Mouse (Mus musculus) midbrain, embryonic 13.5 days (tissue): ENCODE measurements around the gene Lhx5. TPM values are rescaled to one million over a fixed set of nuclear protein-coding genes. Genes with fewer than 3 reads are reported as not detected.
A peak's percentile ranks its signal among the peaks of the same experiment; 100 is the strongest.

Source experiments
- ATAC-seq: fragments of 200-750 bp; cut with Nextera tagmentation; 2 replicates; pipeline ENCODE4 v1.8.0; 2017; ENCODE audit warnings: mild to moderate bottlenecking, moderate TSS enrichment, moderate library complexity
- H3K27ac ChIP-seq: fragments of 300-500 bp; sonication (generic); 2 replicates; pipeline ENCODE4 v1.5.1; 2015; ENCODE audit warnings: inconsistent platforms, mild to moderate bottlenecking, moderate library complexity
- H3K27me3 ChIP-seq: fragments of 300-500 bp; sonication (generic); 2 replicates; pipeline ENCODE4 v1.6.1; 2015; ENCODE audit warnings: mild to moderate bottlenecking, inconsistent platforms
- H3K36me3 ChIP-seq: fragments of 300-500 bp; sonication (generic); 2 replicates; pipeline ENCODE4 v1.6.1; 2015; ENCODE audit warnings: mild to moderate bottlenecking, inconsistent platforms
- H3K4me1 ChIP-seq: fragments of 300-500 bp; sonication (generic); replicated peaks from 2 replicates; pipeline ENCODE4 v1.6.1; 2015; ENCODE audit warnings: inconsistent platforms
- H3K4me2 ChIP-seq: fragments of 300-500 bp; sonication (generic); replicated peaks from 2 replicates; pipeline ENCODE4 v1.6.1; 2015; ENCODE audit warnings: moderate library complexity, mild to moderate bottlenecking, inconsistent platforms
- H3K4me3 ChIP-seq: fragments of 300-500 bp; sonication (generic); replicated peaks from 2 replicates; pipeline ENCODE4 v1.5.1; 2015; ENCODE audit warnings: mild to moderate bottlenecking, inconsistent platforms
- H3K9ac ChIP-seq: fragments of 300-500 bp; sonication (generic); replicated peaks from 2 replicates; pipeline ENCODE4 v1.6.1; 2015; ENCODE audit warnings: mild to moderate bottlenecking, inconsistent platforms
- H3K9me3 ChIP-seq: fragments of 300-500 bp; sonication (generic); 2 replicates; pipeline ENCODE4 v1.6.1; 2016; ENCODE audit warnings: mild to moderate bottlenecking, inconsistent platforms
- WGBS: fragments of 180-500 bp; shearing (Covaris S2); methylation state at CpG from one replicate; pipeline ENCODE4 v1.1.7; 2015; 5-methylcytosine and 5-hydroxymethylcytosine counted together
- polyA plus RNA-seq: library from polyadenylated mRNA; unstranded; fragments of >200 nt; fragmentation: Nextera tagmentation; extraction: Ambion mirVana; gene quantifications from 2 replicates; pipeline ENCODE4 v1.2.1, GENCODE M21; 2015

Lhx5 gene
- polyA plus RNA-seq, 1 experiment from 2014 or later, result 55.0 TPM

GRCm38 (mm10) chr5:120468830-120469229 lies 37.3 kb downstream of the Lhx5 start:
- 94% methylated on average over 6 of the region's 6 CpGs for WGBS

DNA sequence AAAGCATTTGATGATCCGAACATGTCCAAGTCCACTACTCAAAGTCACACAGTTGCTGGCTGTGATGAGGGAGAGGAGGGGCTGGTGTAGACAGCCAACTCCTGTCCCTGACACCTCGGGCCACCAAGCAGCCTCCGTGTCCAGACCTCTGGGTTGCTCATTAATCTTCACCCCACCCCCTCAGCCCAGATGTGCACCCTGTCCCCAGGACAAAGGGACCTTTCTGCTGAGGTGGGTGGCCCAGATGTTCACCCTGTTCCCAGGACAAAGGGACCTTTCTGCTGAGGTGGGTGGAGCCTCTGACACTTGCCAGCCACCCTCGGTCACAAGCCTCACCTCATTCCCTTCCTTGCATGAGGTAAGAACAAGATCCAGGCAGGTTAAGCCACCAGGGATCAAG lies 40.0 kb downstream of the Lhx5 start:
- H3K27ac ChIP-seq, result no peak overlapping the region
- 0 out of 2 replicates have a peak, but pooled peaks cover 3% of the 10 kb centered on the region for H3K4me1 ChIP-seq

More at GRCm38 (mm10) chr5:120468830-120469229, 37.3 kb downstream of the Lhx5 start:
- Histone ChIP-seq H3K27ac (no peak overlapping the region), H3K4me2 (no peak overlapping the region), H3K4me3 (no peak overlapping the region), H3K36me3 (no peaks in the 10 kb centered on the region), H3K9ac (no peak overlapping the region), H3K27me3 (no peaks in the 10 kb centered on the region), H3K9me3 (no peaks in the 10 kb centered on the region), H3K4me1 (0 out of 2 replicates have a peak, but pooled peaks cover 3% of the 10 kb centered on the region)
- ATAC-seq, result no peak

DNA sequence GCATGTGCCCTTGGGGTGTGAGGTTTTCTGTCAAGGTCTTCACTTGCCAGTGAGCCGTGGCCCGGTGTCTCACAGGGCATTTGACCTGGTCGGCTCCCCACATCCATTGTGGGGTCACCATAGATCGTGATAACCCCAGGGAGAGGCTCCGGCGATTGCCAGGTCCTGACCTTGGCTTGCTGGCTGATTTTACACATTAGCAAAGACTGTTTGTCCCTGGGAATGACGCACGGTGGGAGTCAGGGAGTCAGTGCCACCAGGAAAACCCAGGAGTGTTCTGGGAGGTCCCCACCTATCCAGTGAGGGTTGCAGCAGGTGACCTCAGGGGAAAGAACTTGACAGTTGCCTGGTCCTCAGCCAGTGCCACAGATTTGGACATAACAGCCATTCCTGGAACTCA lies 41.3 kb downstream of the Lhx5 start, which contains the start of gene Sdsl:
Gene Sdsl (minus strand): TSS at position 41 of the 400 bp plus-strand sequence.
- 81% methylated on average over 8 of the region's 8 CpGs for whole genome bisulfite sequencing
- H3K4me1 ChIP-seq, result no peaks in the 10 kb centered on the region
- ATAC-seq, result no peak

More for the DNA sequence above, 40.0 kb downstream of the Lhx5 start:
- no peak for ATAC-seq
- H3K36me3 ChIP-seq, result no peaks in the 10 kb centered on the region
- no peaks in the 10 kb centered on the region for H3K9me3 ChIP-seq
- WGBS, result 65% methylated on average over 4 of the region's 4 CpGs
- no peak overlapping the region for H3K4me2 ChIP-seq
- H3K9ac ChIP-seq, result no peak overlapping the region
- H3K4me3 ChIP-seq, result no peak overlapping the region
- 0 out of 2 replicates have a peak, but pooled peaks cover 1% of the 10 kb centered on the region for H3K27me3 ChIP-seq

GRCm38 (mm10) chr5:120473361-120473760 lies 41.9 kb downstream of the Lhx5 start:
- Histone ChIP-seq H3K9me3 (no peaks in the 10 kb centered on the region), H3K4me1 (no peaks in the 10 kb centered on the region), H3K27ac (no peak overlapping the region), H3K27me3 (0 out of 2 replicates have a peak, but pooled peaks cover 2% of the 10 kb centered on the region), H3K36me3 (no peaks in the 10 kb centered on the region), H3K4me2 (no peak overlapping the region), H3K4me3 (no peak overlapping the region), H3K9ac (no peak overlapping the region)
- 93% methylated on average over 2 of the region's 2 CpGs for WGBS
- ATAC-seq, result no peak

More for the DNA sequence above, 41.3 kb downstream of the Lhx5 start, which contains the start of gene Sdsl:
- H3K4me2 ChIP-seq, result no peak within 1 kb of the TSS
- H3K27ac ChIP-seq, result no peak within 1 kb of the TSS
- H3K27me3 ChIP-seq, result 0 out of 2 replicates have a peak, but pooled peaks cover 2% of the 10 kb centered on the region
- no peaks in the 10 kb centered on the region for H3K9me3 ChIP-seq
- H3K9ac ChIP-seq, result no peak within 1 kb of the TSS
- no peaks in the 10 kb centered on the region for H3K36me3 ChIP-seq
- H3K4me3 ChIP-seq, result no peak within 1 kb of the TSS

GRCm38 (mm10) chr5:120475861-120476260 lies 44.4 kb downstream of the Lhx5 start:
- ATAC-seq, result peak; percentile 60; the same call in 1 of the 2 replicates
- H3K9me3 ChIP-seq, result no peaks in the 10 kb centered on the region
- no peak overlapping the region for H3K4me2 ChIP-seq
- no peak overlapping the region for H3K27ac ChIP-seq
- H3K9ac ChIP-seq, result no peak overlapping the region
- H3K4me1 ChIP-seq, result no peaks in the 10 kb centered on the region; the same call in 1 of the 2 replicates
- WGBS, result 56% methylated on average over 8 of the region's 8 CpGs
- peaks cover 2% of the 10 kb centered on the region; the same call in 1 of the 2 replicates for H3K27me3 ChIP-seq
- no peaks in the 10 kb centered on the region for H3K36me3 ChIP-seq
- H3K4me3 ChIP-seq, result no peak overlapping the region

DNA sequence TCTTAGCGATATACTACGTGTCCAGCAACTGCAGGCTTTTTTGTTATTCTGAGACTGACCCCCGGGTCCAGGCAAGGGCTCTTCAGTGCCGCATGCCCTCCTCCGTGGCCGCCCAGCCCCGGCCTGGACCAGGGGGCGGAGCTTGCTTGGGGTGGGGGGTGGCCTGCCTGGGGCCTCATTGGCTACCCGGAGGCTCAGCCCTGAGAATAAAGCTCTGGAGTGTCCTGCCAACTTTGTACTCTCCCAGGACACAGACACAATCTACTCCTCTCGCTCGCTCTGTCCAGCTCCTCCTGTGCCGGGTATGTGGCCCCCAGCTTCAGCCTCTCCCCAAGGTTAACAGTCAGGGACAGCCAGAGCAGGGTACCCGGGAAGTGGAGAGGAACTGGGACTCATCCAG lies 44.8 kb downstream of the Lhx5 start, which contains the start of gene Sds:
Gene Sds (plus strand): TSS at position 231 of the 400 bp plus-strand sequence.
- no peaks in the 10 kb centered on the region for H3K9me3 ChIP-seq
- peaks cover 4% of the 10 kb centered on the region; the same call in 1 of the 2 replicates for H3K4me1 ChIP-seq
- no peak within 1 kb of the TSS for H3K27ac ChIP-seq
- H3K36me3 ChIP-seq, result no peaks in the 10 kb centered on the region
- WGBS, result 12% methylated on average over 13 of the region's 13 CpGs
- no peak within 1 kb of the TSS for H3K4me2 ChIP-seq
- ATAC-seq, result 0 out of 2 replicates have a peak, but pooled peaks have one; percentile 6
- H3K27me3 ChIP-seq, result peaks cover 2% of the 10 kb centered on the region; the same call in 1 of the 2 replicates
- H3K9ac ChIP-seq, result no peak within 1 kb of the TSS
- no peak within 1 kb of the TSS for H3K4me3 ChIP-seq

DNA sequence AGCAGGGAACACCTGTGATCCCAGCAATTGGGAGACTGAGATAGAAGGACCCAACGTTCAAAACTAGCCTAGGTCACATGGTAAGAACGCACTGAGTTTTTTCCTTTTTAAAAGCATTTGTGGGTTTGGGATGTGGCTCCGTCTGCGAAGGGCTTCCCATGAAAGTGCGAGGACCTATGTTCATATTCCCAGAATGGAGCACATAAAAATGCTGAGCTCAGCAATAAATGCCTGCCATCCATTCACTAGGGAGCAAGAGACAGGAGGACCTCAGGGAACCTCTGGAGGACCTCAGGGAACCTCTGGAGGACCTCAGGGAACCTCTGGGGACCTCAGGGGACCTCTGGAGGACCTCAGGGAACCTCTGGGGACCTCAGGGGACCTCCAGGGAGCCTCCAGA lies 46.5 kb downstream of the Lhx5 start:
- H3K9ac ChIP-seq, result no peak overlapping the region
- ATAC-seq, result no peak
- 87% methylated on average over 5 of the region's 5 CpGs for WGBS
- no peaks in the 10 kb centered on the region for H3K9me3 ChIP-seq
- peaks cover 5% of the 10 kb centered on the region; the same call in 1 of the 2 replicates for H3K4me1 ChIP-seq
- H3K4me3 ChIP-seq, result no peak overlapping the region
- H3K4me2 ChIP-seq, result no peak overlapping the region
- no peak overlapping the region for H3K27ac ChIP-seq
- H3K36me3 ChIP-seq, result no peaks in the 10 kb centered on the region
- peaks cover 2% of the 10 kb centered on the region; the same call in 1 of the 2 replicates for H3K27me3 ChIP-seq

DNA sequence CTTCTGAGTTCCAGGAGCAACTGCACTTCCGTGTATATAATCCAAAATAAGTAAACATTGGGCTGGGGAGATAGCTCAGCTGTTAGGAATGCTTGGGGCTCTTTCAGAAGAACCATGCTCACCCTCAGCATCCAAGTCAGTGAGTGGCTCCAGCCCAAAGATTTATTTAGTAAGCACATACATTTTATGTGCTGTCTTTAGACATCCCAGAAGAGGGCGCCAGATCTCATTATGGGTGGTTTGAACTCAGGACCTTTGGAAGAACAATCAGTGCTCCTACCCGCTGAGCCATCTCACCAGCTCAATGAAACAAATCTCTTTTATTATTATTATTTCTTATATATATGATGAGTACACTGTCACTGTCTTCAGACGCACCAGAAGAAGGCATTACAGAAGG lies 48.0 kb downstream of the Lhx5 start:
- no peak overlapping the region for H3K4me3 ChIP-seq
- no peak overlapping the region for H3K4me2 ChIP-seq
- no peak for ATAC-seq
- no peak overlapping the region for H3K9ac ChIP-seq
- H3K9me3 ChIP-seq, result no peaks in the 10 kb centered on the region
- H3K27ac ChIP-seq, result no peak overlapping the region
- H3K27me3 ChIP-seq, result peaks cover 2% of the 10 kb centered on the region; the same call in 1 of the 2 replicates
- peaks cover 13% of the 10 kb centered on the region for H3K36me3 ChIP-seq
- H3K4me1 ChIP-seq, result peaks cover 5% of the 10 kb centered on the region; the same call in 1 of the 2 replicates
- WGBS, result 76% methylated on average over 4 of the region's 4 CpGs

GRCm38 (mm10) chr5:120481205-120481604 lies 49.7 kb downstream of the Lhx5 start:
- no peak overlapping the region for H3K9ac ChIP-seq
- H3K27me3 ChIP-seq, result peaks cover 2% of the 10 kb centered on the region; the same call in 1 of the 2 replicates
- no peak overlapping the region for H3K4me3 ChIP-seq
- no peaks in the 10 kb centered on the region for H3K9me3 ChIP-seq
- H3K4me1 ChIP-seq, result peaks cover 5% of the 10 kb centered on the region; the same call in 1 of the 2 replicates
- WGBS, result 66% methylated on average over 9 of the region's 9 CpGs
- no peak for ATAC-seq
- H3K4me2 ChIP-seq, result no peak overlapping the region
- H3K27ac ChIP-seq, result no peak overlapping the region
- peaks cover 29% of the 10 kb centered on the region for H3K36me3 ChIP-seq

- 88% methylated on average over 19 of the region's 19 CpGs for WGBS
- no peaks in the 10 kb centered on the region for H3K9me3 ChIP-seq
- no peak overlapping the region for H3K4me2 ChIP-seq
- peaks cover 51% of the 10 kb centered on the region for H3K36me3 ChIP-seq
- peaks cover 5% of the 10 kb centered on the region; the same call in 1 of the 2 replicates for H3K4me1 ChIP-seq
- no peak for ATAC-seq
- no peak overlapping the region for H3K4me3 ChIP-seq
- H3K27ac ChIP-seq, result 0 out of 2 replicates have a peak overlapping the region, but pooled peaks have one; percentile 2
- H3K27me3 ChIP-seq, result no peaks in the 10 kb centered on the region; the same call in 1 of the 2 replicates
- no peak overlapping the region for H3K9ac ChIP-seq
Measured at GRCm38 (mm10) chr5:120483399-120483798, 51.9 kb downstream of the Lhx5 start.

DNA sequence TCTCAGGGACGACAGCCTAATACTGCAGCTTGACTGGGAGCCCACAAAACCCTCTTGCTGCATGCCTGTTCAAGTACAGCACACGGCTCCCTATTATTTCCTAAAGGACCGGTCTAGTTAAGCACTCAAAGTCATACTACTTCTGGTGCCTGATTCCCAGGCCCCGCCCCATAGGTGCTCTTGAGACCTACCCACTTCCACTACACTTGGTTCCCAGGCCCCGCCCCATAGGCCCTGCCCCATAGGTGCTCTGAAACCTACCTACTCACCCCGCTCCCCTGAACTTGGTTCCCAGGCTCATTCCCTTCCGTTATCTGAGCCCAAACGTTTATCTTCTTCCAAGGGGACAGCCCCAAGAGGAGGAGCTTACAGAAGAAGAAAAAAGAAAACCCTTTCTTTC lies 56.3 kb downstream of the Lhx5 start:
- Histone ChIP-seq H3K4me2 (no peak overlapping the region), H3K9ac (no peak overlapping the region), H3K36me3 (peaks cover 69% of the 10 kb centered on the region), H3K27me3 (no peaks in the 10 kb centered on the region), H3K27ac (no peak overlapping the region), H3K4me1 (no peaks in the 10 kb centered on the region), H3K9me3 (no peaks in the 10 kb centered on the region), H3K4me3 (no peak overlapping the region)
- 88% methylated on average over 8 of the region's 8 CpGs for WGBS
- ATAC-seq, result no peak

GRCm38 (mm10) chr5:120490679-120491192 lies 59.2 kb downstream of the Lhx5 start:
- H3K4me2 ChIP-seq, result no peak overlapping the region
- no peak overlapping the region for H3K4me3 ChIP-seq
- H3K9ac ChIP-seq, result no peak overlapping the region
- 0 out of 2 replicates have a peak overlapping the region, but pooled peaks have one; percentile 10 for H3K27ac ChIP-seq
- H3K4me1 ChIP-seq, result peaks cover 7% of the 10 kb centered on the region; the same call in 1 of the 2 replicates
- no peak for ATAC-seq
- 82% methylated on average over 8 of the region's 8 CpGs for WGBS
- no peaks in the 10 kb centered on the region for H3K27me3 ChIP-seq
- no peaks in the 10 kb centered on the region for H3K9me3 ChIP-seq
- H3K36me3 ChIP-seq, result peaks cover 55% of the 10 kb centered on the region
